Mouse (Mus musculus): ENCODE data around the gene Gm5431. TPM values are rescaled to one million over a fixed set of nuclear protein-coding genes. Genes with fewer than 3 reads are reported as not detected.

Gene Gm5431
- total RNA-seq, 2 experiments from 2014 or later: 0.44 to 0.59 TPM

GRCm38 (mm10) chr11:48841213-48841612 lies 60.8 kb downstream of the Gm5431 start:
- DNase-seq (ENCODE audit: low spot score in 2 of 2): no peak

GRCm38 (mm10) chr11:48840805-48841204 lies 61.2 kb downstream of the Gm5431 start:
- no peak for DNase-seq (ENCODE audit: low spot score in 2 of 2)

GRCm38 (mm10) chr11:48838879-48839680 lies 62.9 kb downstream of the Gm5431 start:
- DNase-seq (ENCODE audit: low spot score in 2 of 2): no peak

GRCm38 (mm10) chr11:48838181-48838797 lies 63.7 kb downstream of the Gm5431 start:
- no peak for DNase-seq (ENCODE audit: low spot score in 2 of 2)

Other genes with a start within 250 kb of the Gm5431 start
- gene Rack1, start 101.9 kb downstream of the Gm5431 start, total RNA-seq (2021): 100 to 1,000 TPM; 692 to 818 TPM
- gene Trim41, start 84.9 kb downstream of the Gm5431 start, total RNA-seq (2021): 10 to 100 TPM; 26.4 to 30.1 TPM
- 10 to 100 TPM; 46.3 to 63.6 TPM for gene Trim7, start 76.1 kb downstream of the Gm5431 start, total RNA-seq (2021)
- gene Gm12184, start 75.6 kb downstream of the Gm5431 start, total RNA-seq (2021): 1 to 10 TPM; 1.9 to 4.9 TPM
- 1 to 10 TPM; 7.9 to 8.0 TPM for gene Irgm1, start 30.5 kb downstream of the Gm5431 start, total RNA-seq (2021)
- 1 to 10 TPM; 1.6 to 3.0 TPM for gene Psme2b, start 44.0 kb upstream of the Gm5431 start, total RNA-seq (2021)
- under 1 TPM; 0.10 to 0.15 TPM for gene Olfr56, start 76.7 kb upstream of the Gm5431 start, total RNA-seq (2021)
- 1 to 10 TPM in 1 of 2 experiments, under 1 TPM in 1; 0.57 to 1.3 TPM for gene 9930111J21Rik1, start 77.2 kb upstream of the Gm5431 start, total RNA-seq (2021)
- under 1 TPM; 0.44 to 0.54 TPM for gene Gm12185, start 90.0 kb upstream of the Gm5431 start, total RNA-seq (2021)
- gene Tgtp1, start 92.0 kb upstream of the Gm5431 start, total RNA-seq (2021): under 1 TPM; 0.57 to 0.81 TPM
- gene 9930111J21Rik2, start 149.0 kb upstream of the Gm5431 start, total RNA-seq (2021): 1 to 10 TPM; 1.7 to 1.9 TPM
- not detected for gene Tgtp2, start 162.0 kb upstream of the Gm5431 start, total RNA-seq (2021)
- gene Ifi47, start 174.4 kb upstream of the Gm5431 start, total RNA-seq (2021): 1 to 10 TPM; 1.6 to 2.1 TPM
- gene Olfr1396, start 212.7 kb upstream of the Gm5431 start, total RNA-seq (2021): under 1 TPM in 1 of 2 experiments, not detected in 1; 0.27 TPM
- gene Olfr1395, start 240.1 kb upstream of the Gm5431 start, total RNA-seq (2021): not detected